Mouse (Mus musculus): ENCODE measurements around the gene Anxa10. TPM values are rescaled to one million over a fixed set of nuclear protein-coding genes. Genes with fewer than 3 reads are reported as not detected.

Gene Anxa10
- polyA plus RNA-seq (2015; fragmentation: Nextera tagmentation; extraction: Ambion mirVana): not detected in 2 replicates

GRCm38 (mm10) chr8:62123098-62123497 is at the start of gene Anxa10:
TSS of gene Anxa10 (minus strand) at chr8:62123150.
- Histone ChIP-seq H3K36me3 (no peaks in the 10 kb centered on the region), H3K4me1 (replicated peaks) (no peaks in the 10 kb centered on the region), H3K4me2 (no peak within 1 kb of the TSS), H3K9ac (no peak within 1 kb of the TSS), H3K27me3 (no peaks in the 10 kb centered on the region), H3K4me3 (no peak within 1 kb of the TSS), H3K27ac (no peak within 1 kb of the TSS), H3K9me3 (no peaks in the 10 kb centered on the region)
- no peak for ATAC-seq (ENCODE audit: low FRiP score)
- 89% methylated on average over 2 of the region's 2 CpGs for WGBS

- Histone ChIP-seq H3K36me3 (no peaks in the 10 kb centered on the region), H3K9me3 (no peaks in the 10 kb centered on the region), H3K4me1 (replicated peaks) (no peaks in the 10 kb centered on the region), H3K4me2 (no peak overlapping the region), H3K27ac (no peak overlapping the region), H3K4me3 (no peak overlapping the region), H3K27me3 (no peaks in the 10 kb centered on the region), H3K9ac (no peak overlapping the region)
- WGBS: 83% methylated on average over 3 of the region's 3 CpGs
- no peak for ATAC-seq (ENCODE audit: low FRiP score)
Observed at GRCm38 (mm10) chr8:62132662-62133366, 9.9 kb upstream of the Anxa10 start.

GRCm38 (mm10) chr8:62097213-62097612 is 25.7 kb downstream of the Anxa10 start:
- 91% methylated on average over 2 of the region's 2 CpGs for WGBS

GRCm38 (mm10) chr8:62081804-62082203 is 41.1 kb downstream of the Anxa10 start:
- Histone ChIP-seq H3K27ac (no peak overlapping the region), H3K4me2 (no peak overlapping the region), H3K4me1 (replicated peaks) (no peaks in the 10 kb centered on the region), H3K36me3 (no peaks in the 10 kb centered on the region), H3K4me3 (no peak overlapping the region), H3K9ac (no peak overlapping the region), H3K9me3 (no peaks in the 10 kb centered on the region), H3K27me3 (no peaks in the 10 kb centered on the region)
- ATAC-seq (ENCODE audit: low FRiP score): no peak
- WGBS: 85% methylated on average over 2 of the region's 2 CpGs

More at GRCm38 (mm10) chr8:62097213-62097612, 25.7 kb downstream of the Anxa10 start:
- ATAC-seq (ENCODE audit: low FRiP score): no peak
- Histone ChIP-seq H3K9me3 (no peaks in the 10 kb centered on the region), H3K27ac (no peak overlapping the region), H3K9ac (no peak overlapping the region), H3K4me2 (no peak overlapping the region), H3K4me3 (no peak overlapping the region), H3K36me3 (no peaks in the 10 kb centered on the region), H3K4me1 (replicated peaks) (no peaks in the 10 kb centered on the region), H3K27me3 (no peaks in the 10 kb centered on the region)

- no peak overlapping the region for H3K4me2 ChIP-seq
- no peaks in the 10 kb centered on the region for H3K36me3 ChIP-seq
- H3K27ac ChIP-seq: no peak overlapping the region
- H3K27me3 ChIP-seq: no peaks in the 10 kb centered on the region
- peak; percentile 84 for ATAC-seq (ENCODE audit: low FRiP score)
- 51% methylated on average over 3 of the region's 3 CpGs for WGBS
- H3K9ac ChIP-seq: no peak overlapping the region
- H3K4me3 ChIP-seq: no peak overlapping the region
- no peaks in the 10 kb centered on the region for H3K4me1 ChIP-seq (replicated peaks)
- no peaks in the 10 kb centered on the region for H3K9me3 ChIP-seq
Observed at GRCm38 (mm10) chr8:62080195-62080802, 42.7 kb downstream of the Anxa10 start.

GRCm38 (mm10) chr8:62068305-62068704 is 54.6 kb downstream of the Anxa10 start:
- H3K9ac ChIP-seq: no peak overlapping the region
- no peak overlapping the region for H3K27ac ChIP-seq
- no peaks in the 10 kb centered on the region for H3K27me3 ChIP-seq
- H3K9me3 ChIP-seq: no peaks in the 10 kb centered on the region
- H3K4me2 ChIP-seq: no peak overlapping the region
- no peaks in the 10 kb centered on the region for H3K4me1 ChIP-seq (replicated peaks)
- H3K36me3 ChIP-seq: no peaks in the 10 kb centered on the region
- ATAC-seq (ENCODE audit: low FRiP score): no peak
- H3K4me3 ChIP-seq: no peak overlapping the region

DNA sequence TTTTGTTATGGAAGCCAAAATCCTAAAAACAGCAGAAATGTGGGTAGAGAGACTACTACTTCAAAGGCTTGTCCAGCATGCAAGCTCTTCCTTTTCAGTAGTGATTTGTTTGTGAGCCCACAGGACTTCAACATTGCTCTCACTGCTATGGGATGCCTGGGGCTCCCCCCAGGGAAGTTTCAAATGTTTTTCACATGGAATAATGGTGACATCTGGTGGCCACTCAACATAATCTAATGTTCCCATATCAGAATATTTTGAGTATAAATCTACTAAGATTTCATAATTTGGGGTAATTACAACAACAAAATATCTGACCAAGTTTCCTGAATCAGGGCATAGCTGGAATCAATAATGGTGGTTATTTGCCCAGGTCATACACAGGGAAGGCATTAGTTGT is 62.6 kb downstream of the Anxa10 start:
- no peaks in the 10 kb centered on the region for H3K27me3 ChIP-seq
- no peak for ATAC-seq (ENCODE audit: low FRiP score)
- H3K4me1 ChIP-seq (replicated peaks): no peaks in the 10 kb centered on the region
- no peaks in the 10 kb centered on the region for H3K9me3 ChIP-seq
- H3K36me3 ChIP-seq: no peaks in the 10 kb centered on the region
- no peak overlapping the region for H3K4me3 ChIP-seq
- H3K27ac ChIP-seq: no peak overlapping the region
- no peak overlapping the region for H3K9ac ChIP-seq
- no peak overlapping the region for H3K4me2 ChIP-seq

GRCm38 (mm10) chr8:62046809-62047208 is 76.1 kb downstream of the Anxa10 start:
- no peaks in the 10 kb centered on the region for H3K9me3 ChIP-seq
- H3K36me3 ChIP-seq: no peaks in the 10 kb centered on the region
- no peak overlapping the region for H3K27ac ChIP-seq
- WGBS: 42% methylated on average over 2 of the region's 2 CpGs
- no peaks in the 10 kb centered on the region for H3K4me1 ChIP-seq (replicated peaks)
- no peak overlapping the region for H3K4me3 ChIP-seq
- ATAC-seq (ENCODE audit: low FRiP score): no peak
- no peak overlapping the region for H3K4me2 ChIP-seq
- H3K27me3 ChIP-seq: no peaks in the 10 kb centered on the region
- no peak overlapping the region for H3K9ac ChIP-seq

GRCm38 (mm10) chr8:62034351-62034750 is 88.6 kb downstream of the Anxa10 start:
- ATAC-seq (ENCODE audit: low FRiP score): no peak
- no peaks in the 10 kb centered on the region for H3K9me3 ChIP-seq
- H3K4me2 ChIP-seq: no peak overlapping the region
- H3K27ac ChIP-seq: no peak overlapping the region
- no peaks in the 10 kb centered on the region for H3K36me3 ChIP-seq
- no peaks in the 10 kb centered on the region for H3K4me1 ChIP-seq (replicated peaks)
- H3K27me3 ChIP-seq: no peaks in the 10 kb centered on the region
- no peak overlapping the region for H3K9ac ChIP-seq
- no peak overlapping the region for H3K4me3 ChIP-seq
- 64% methylated on average over 3 of the region's 3 CpGs for WGBS

- no peaks in the 10 kb centered on the region for H3K4me1 ChIP-seq (replicated peaks)
- no peaks in the 10 kb centered on the region for H3K36me3 ChIP-seq
- H3K27ac ChIP-seq: no peak overlapping the region
- H3K9me3 ChIP-seq: no peaks in the 10 kb centered on the region
- WGBS: 92% methylated on average over 4 of the region's 4 CpGs
- H3K27me3 ChIP-seq: no peaks in the 10 kb centered on the region
- ATAC-seq (ENCODE audit: low FRiP score): no peak
- no peak overlapping the region for H3K4me3 ChIP-seq
- H3K4me2 ChIP-seq: no peak overlapping the region
- H3K9ac ChIP-seq: no peak overlapping the region
Observed at GRCm38 (mm10) chr8:62014582-62014981, 108.4 kb downstream of the Anxa10 start.

DNA sequence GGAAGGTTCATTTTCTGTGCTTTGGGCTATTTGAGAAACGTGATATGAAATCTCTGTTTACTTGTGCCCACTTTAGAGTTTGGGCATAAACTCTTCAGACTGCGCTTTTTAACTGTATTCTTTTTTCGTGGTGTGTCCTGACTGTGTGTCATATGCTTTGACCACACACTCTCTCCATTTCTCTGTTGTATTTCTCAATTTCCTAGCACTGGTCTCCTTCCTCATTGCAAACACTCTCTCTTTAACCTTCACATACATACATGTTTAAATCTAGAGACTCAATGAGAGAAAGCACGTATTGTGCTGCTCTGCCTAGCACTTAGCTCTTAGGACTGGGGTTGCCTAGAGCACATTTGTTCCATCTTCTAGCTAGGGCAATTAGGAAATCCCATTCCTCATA is 108.8 kb downstream of the Anxa10 start:
- H3K27ac ChIP-seq: no peak overlapping the region
- H3K4me3 ChIP-seq: no peak overlapping the region
- no peak overlapping the region for H3K9ac ChIP-seq
- H3K36me3 ChIP-seq: no peaks in the 10 kb centered on the region
- ATAC-seq (ENCODE audit: low FRiP score): no peak
- no peaks in the 10 kb centered on the region for H3K27me3 ChIP-seq
- H3K9me3 ChIP-seq: no peaks in the 10 kb centered on the region
- 91% methylated on average over 4 of the region's 4 CpGs for WGBS
- no peaks in the 10 kb centered on the region for H3K4me1 ChIP-seq (replicated peaks)
- no peak overlapping the region for H3K4me2 ChIP-seq
